Mouse (Mus musculus): ENCODE measurements at regions not wholly inside any gene's neighbourhood (a gene's known extent, or its start where the extent isn't known, plus 50 kb on each side); places are given as distances from the start of the nearest gene placed in this dataset.

GRCm38 (mm10) chr8:7011881-7012280 lies 1649.2 kb downstream of the Efnb2 start:
- DNase-seq: peak in 1 of 2 experiments; percentile 2

GRCm38 (mm10) chr8:6991516-6991915 lies 1669.5 kb downstream of the Efnb2 start:
- DNase-seq: no peak

- DNase-seq: no peak
Observed at GRCm38 (mm10) chr8:6989359-6990095, 1671.5 kb downstream of the Efnb2 start.

- DNase-seq: no peak
Observed at GRCm38 (mm10) chr8:6973961-6974360, 1687.1 kb downstream of the Efnb2 start.

DNA sequence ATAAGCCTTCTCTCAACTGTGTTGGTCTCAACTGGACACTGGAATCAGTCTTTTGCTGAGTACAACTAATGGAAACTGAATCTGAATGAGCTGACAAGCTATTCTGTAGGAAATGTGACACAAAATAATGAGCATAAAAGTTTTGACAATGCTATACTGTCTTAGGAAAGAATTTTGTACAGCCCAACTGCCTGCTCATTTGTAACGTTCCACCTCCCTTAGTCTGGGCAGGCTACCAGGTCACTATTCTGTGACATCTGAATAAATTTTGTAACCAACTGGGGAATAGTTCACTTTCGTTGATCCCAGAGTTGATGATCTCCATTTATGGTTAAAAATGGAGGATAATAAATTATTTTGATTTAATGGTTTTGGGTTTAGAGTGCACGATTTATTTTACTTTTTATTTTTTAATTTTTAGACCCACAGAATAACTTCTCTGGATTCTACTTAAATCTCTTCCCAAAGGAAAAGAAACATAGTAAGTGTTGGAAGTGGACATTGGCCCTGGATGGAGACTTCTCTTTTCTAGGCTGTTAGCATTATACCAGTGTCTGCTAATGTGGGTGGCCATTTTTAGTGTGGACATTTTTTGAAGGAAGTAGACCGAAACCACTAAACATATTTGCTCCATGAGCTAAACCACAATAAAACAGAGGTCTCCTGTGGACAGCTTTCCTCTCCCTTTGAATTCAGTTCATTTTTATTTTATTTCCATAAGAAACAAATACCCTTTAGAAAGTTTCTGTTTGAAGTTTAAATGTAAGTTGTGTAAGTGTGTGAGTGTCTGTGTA lies 1697.8 kb downstream of the Efnb2 start:
- no peak for DNase-seq

DNA sequence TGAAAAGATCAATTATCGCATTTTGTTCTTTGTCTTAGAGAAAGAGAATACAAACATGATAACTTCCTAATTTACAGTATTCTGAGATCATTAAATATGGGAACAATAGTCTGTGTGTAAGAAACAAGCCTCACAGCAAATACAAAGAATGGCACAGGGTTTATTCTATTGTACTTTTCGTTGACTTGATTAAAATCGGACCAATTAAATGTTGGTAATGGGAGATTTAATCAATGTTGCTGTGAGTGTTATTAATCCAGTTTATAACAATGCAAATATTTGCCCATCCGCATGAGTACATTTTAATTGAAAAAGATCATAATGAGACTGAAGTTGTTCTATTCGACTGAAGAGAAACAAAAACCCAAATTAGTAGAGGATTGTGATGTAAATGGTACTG lies 1703.0 kb downstream of the Efnb2 start:
- DNase-seq: no peak

GRCm38 (mm10) chr8:6954251-6954650 lies 1706.8 kb downstream of the Efnb2 start:
- no peak for DNase-seq

DNA sequence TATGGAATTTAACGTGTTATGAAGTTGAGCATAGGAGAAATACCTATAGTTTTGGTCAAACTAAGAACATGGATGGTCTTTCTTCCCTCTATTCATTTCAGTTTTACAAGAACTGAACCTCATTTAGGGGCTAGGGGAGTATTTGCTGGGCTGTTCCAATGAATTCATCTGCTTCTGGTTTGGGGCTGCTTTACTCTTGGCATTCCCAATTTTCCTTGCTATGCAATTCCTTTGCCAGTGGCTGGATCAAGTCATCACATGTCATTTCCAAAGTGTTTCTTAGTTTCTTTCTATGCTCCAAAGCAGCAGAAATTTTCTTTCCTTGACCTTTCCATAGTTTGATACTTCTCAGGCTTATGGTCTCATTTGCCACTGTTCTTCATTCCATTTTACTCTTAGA lies 1738.6 kb downstream of the Efnb2 start:
- no peak for DNase-seq

DNA sequence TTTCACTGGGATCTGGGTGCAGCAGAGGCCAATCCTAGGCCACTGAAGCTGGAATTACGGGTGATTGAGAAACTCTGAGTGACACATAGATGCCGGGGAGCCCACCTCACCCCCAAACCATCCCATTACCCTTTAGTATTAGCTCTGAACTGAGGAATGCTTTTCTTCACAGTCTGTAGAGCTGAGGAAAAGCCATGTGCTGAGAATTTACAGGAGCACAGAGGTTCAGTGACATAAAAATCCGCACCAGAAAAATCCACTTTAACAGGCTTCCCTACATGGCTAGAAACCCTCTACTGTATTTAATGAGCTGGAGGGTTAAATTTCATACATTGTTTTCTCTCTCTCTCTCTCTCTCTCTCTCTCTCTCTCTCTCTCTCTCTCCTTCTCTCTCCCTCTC lies 1753.4 kb downstream of the Efnb2 start:
- DNase-seq: no peak

DNA sequence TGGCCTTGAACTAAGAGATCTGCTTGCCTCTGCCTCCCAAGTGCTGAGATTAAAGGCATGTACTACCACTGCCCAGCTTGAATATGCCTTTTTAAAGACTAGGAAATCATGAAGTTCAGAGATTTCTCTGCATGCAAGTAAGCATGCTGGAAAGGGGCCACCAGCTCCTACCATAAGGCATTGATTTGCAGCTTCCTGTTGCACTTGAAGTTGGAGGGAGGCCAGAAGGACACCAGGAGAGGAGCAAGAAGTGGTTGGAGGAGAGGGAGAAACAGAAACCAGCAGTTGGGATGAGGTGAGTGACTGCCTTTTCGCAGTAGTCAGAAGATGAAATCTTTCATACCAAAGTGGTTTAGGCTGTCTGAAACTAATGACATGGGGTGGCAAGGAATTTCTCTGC lies 1769.6 kb downstream of the Efnb2 start:
- DNase-seq: no peak

- no peak for DNase-seq
Observed at GRCm38 (mm10) chr8:6886779-6887402, 1774.2 kb downstream of the Efnb2 start.

- no peak for DNase-seq
Observed at GRCm38 (mm10) chr8:6884828-6885227, 1776.2 kb downstream of the Efnb2 start.

DNA sequence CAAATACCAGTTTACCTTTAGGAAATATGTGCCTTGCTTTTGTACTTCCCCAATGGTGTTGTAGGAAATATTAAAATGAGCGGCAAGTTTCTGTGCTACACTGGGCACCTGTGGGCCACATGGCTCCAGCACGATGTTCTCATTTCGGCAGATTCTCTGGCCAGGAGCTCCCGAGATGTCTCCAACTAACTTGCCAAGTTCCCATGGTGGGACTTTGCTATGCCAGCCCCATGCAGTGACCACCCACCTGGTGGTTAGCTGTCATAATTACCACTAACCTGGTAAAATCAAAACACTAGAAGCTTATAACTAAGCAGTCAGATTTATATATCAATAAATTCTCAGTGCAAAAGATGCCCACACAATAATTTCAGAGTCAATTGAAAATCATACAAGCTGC lies 1777.5 kb upstream of the Slc10a2 start:
- DNase-seq: no peak

Measured in layer of hippocampus, postnatal 36 days (tissue).